Mouse (Mus musculus) left cerebral cortex, postnatal 10 days (tissue): Measurements from ENCODE around the gene Dstn. TPM values are rescaled to one million over a fixed set of nuclear protein-coding genes. Genes with fewer than 3 reads are reported as not detected.

Source experiments
- DNase-seq, 2 experiments: peaks; one replicate each; pipeline ENCODE4 v3.0.0; 2021 to 2022; ENCODE audit warnings: low spot score in 2 of 2, mixed read lengths in 1 of 2; ENCODE audit errors: extremely low spot score in 1 of 2
- intact Hi-C: fragments of 180-260 bp; cut with DNase I; formaldehyde crosslinking; loops from one replicate; pipeline ENCODE4 v1.15.1; 2025
- total RNA-seq, 2 experiments: library from RNA; stranded (reverse); gene quantifications; 2 replicates each; pipeline ENCODE4 v1.2.3; 2021

Dstn gene
- total RNA-seq, 2 experiments from 2014 or later, result 257 to 270 TPM

DNA sequence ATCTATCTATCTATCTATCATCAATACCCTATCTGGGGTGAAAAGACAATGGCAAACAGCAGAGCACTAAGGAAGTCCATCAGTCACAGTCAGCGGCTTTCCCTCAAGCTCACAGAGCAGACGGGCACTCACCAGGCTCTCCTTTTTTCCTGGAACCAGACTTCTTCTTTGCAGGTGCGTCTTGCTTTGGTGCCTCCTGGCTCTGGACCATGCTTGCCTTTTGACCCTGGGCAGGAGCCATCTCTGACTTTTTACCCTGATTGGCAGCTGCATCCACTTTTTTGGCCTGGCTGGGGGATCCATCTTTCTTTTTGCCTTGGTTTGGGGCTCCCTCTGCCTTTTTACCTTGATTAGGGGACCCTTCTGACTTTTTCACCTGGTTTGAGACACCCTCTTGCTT is 72.9 kb downstream of the Dstn start:
- DNase-seq, result no peak
- intact Hi-C loops, result no loop called here

DNA sequence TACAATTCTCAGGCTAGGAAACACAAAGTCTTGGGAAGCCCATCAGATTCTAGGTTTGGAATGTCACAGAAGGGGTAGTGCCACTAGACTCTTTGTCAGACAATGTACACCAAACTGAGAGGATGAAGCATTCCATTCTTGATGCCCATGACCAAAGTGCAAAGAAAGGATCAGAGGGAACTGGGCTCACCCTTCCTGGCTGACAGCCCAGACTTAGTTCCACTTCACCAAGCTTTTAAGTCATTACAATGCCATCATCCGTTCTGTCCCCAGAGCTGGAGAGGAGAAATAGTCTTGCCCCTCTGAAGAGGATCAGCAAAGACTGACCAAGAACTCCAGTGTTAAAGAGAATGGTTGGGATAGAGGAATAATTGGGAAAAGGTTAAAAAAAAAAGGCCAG is 75.9 kb downstream of the Dstn start:
- intact Hi-C loops, result no loop called here
- DNase-seq, result no peak

DNA sequence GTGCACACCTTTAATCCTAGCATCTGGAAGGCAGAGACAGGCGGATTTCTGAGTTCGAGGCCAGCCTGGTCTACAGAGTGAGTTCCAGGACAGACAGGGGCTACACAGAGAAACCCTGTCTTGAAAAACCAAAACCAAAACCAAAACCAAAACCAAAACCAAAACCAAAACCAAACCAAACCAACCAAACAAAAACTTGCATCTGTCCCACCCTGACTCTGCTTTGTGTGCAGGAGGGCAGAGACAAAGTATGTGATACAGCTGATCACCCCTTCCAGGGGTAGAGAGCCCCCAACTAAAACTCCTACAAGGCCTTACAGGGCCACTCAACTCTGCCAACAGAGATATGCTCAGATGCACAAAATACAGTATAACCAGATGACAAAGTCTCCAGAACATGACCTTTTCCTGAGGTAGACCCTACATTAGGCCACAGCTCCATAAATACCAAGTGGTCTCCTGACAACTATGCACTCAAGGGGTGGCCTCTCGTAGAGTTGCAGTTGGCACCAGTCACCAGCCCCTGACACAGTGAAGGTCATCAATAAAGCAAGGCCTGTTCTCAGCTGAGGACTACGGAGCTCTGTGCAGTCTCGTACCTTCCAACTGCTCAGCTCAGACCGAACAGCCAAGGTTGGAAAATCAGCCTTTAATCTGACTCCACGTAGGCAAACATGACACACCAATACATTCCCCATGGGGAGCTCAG is 77.0 kb downstream of the Dstn start:
- DNase-seq, result no peak
- intact Hi-C loops, result no loop called here

Other genes with a start within 250 kb of the Dstn start
- gene Bfsp1, start 52.1 kb upstream of the Dstn start, total RNA-seq, result 1 to 10 TPM; 3.1 to 3.7 TPM
- 10 to 100 TPM; 71.8 to 76.7 TPM for gene Rrbp1, start 95.9 kb downstream of the Dstn start, total RNA-seq
- gene Banf2, start 117.7 kb downstream of the Dstn start, total RNA-seq, result not detected